Mouse (Mus musculus) embryonic facial prominence, embryonic 12.5 days (tissue): Measurements from ENCODE around the gene Gimap8. TPM values are rescaled to one million over a fixed set of nuclear protein-coding genes. Genes with fewer than 3 reads are reported as not detected.

Source experiments
- ATAC-seq: fragments of 200-750 bp; cut with Nextera tagmentation; 2 replicates; pipeline ENCODE4 v1.8.0; 2017; ENCODE audit not compliant: insufficient number of reproducible peaks, insufficient read depth, low FRiP score, low TSS enrichment
- H3K27ac ChIP-seq: fragments of 300-500 bp; sonication (generic); 2 replicates; pipeline ENCODE4 v1.5.1; 2016; ENCODE audit warnings: mild to moderate bottlenecking
- H3K27me3 ChIP-seq: fragments of 300-500 bp; sonication (generic); 2 replicates; pipeline ENCODE4 v1.6.1; 2016; ENCODE audit warnings: mild to moderate bottlenecking, moderate library complexity
- H3K36me3 ChIP-seq: fragments of 300-500 bp; sonication (generic); 2 replicates; pipeline ENCODE4 v1.6.1; 2016; ENCODE audit warnings: mild to moderate bottlenecking
- H3K4me1 ChIP-seq: fragments of 300-500 bp; sonication (generic); 2 replicates; pipeline ENCODE4 v1.6.1; 2016
- H3K4me2 ChIP-seq: fragments of 300-500 bp; sonication (generic); replicated peaks from 2 replicates; pipeline ENCODE4 v1.6.1; 2016; ENCODE audit warnings: mild to moderate bottlenecking, moderate library complexity
- H3K4me3 ChIP-seq: fragments of 300-500 bp; sonication (generic); 2 replicates; pipeline ENCODE4 v1.5.1; 2016; ENCODE audit warnings: mild to moderate bottlenecking
- H3K9ac ChIP-seq: fragments of 300-500 bp; sonication (generic); 2 replicates; pipeline ENCODE4 v1.6.1; 2016; ENCODE audit warnings: mild to moderate bottlenecking, moderate library complexity
- H3K9me3 ChIP-seq: fragments of 300-500 bp; sonication (generic); 2 replicates; pipeline ENCODE4 v1.6.1; 2016; ENCODE audit warnings: mild to moderate bottlenecking, moderate library complexity
- WGBS: fragments of 180-500 bp; shearing (Covaris S2); methylation state at CpG from one replicate; pipeline ENCODE4 v1.1.7; 2016; 5-methylcytosine and 5-hydroxymethylcytosine counted together
- polyA plus RNA-seq: library from polyadenylated mRNA; unstranded; fragments of >200 nt; fragmentation: Nextera tagmentation; extraction: Ambion mirVana; gene quantifications from 2 replicates; pipeline ENCODE4 v1.2.1, GENCODE M21; 2016

Gene Gimap8
- polyA plus RNA-seq, 1 experiment from 2014 or later: 0.74 TPM

DNA sequence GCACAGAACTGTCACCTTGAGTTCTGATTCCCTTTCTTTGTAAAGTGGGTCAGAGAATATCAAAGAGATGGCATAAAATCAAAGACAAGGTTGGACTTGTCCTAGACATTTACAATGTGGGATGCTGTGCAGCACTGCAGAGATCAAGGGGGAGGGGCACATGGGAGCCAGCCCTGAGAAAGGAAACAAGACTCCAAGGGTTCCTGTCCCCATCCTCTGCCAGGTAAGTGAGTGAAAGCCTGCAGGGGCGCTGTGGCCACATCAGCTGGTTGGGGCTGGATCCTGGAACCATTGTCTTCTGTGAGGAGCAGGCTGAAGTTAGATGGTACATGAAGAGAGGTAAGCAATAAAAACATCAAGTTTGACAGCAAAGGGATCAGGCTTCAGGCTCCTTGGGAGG is 23.6 kb upstream of the Gimap8 start:
- Histone ChIP-seq H3K4me2 (no peak overlapping the region), H3K27me3 (peaks cover 29% of the 10 kb centered on the region), H3K4me3 (no peak overlapping the region), H3K9ac (no peak overlapping the region), H3K36me3 (peaks cover 29% of the 10 kb centered on the region), H3K9me3 (no peaks in the 10 kb centered on the region), H3K4me1 (peaks cover 5% of the 10 kb centered on the region; the same call in 1 of the 2 replicates), H3K27ac (no peak overlapping the region)
- no peak for ATAC-seq
- WGBS: 10% methylated on average over 1 of the region's 1 CpGs

DNA sequence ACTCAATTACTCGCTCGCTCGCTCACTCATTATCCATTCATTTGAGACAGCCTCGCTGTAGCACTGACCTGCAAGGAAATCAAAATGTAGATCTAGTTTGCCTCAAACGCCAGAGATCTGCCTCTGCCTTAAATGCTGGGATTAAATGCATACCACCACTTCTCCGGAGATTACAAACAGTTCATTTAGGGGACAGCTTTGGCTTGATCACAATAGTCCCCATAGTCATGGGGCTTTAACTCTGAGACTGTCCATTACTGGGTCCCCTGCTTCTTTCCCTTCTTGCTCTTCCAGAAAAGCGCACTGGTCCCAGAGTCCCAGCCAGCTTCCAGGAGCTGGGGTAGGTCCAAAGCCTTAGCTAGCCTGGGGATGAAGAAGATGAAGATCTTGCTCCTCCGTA is 20.6 kb upstream of the Gimap8 start, which contains the start of gene AI854703:
AI854703 (plus strand) TSS at position 301 of the 400 bp plus-strand sequence.
- Histone ChIP-seq H3K27me3 (peaks cover 49% of the 10 kb centered on the region), H3K9me3 (no peaks in the 10 kb centered on the region), H3K36me3 (peaks cover 6% of the 10 kb centered on the region; the same call in 1 of the 2 replicates), H3K27ac (no peak within 1 kb of the TSS), H3K9ac (peak within 1 kb of the TSS; percentile 12), H3K4me1 (peaks cover 15% of the 10 kb centered on the region; the same call in 1 of the 2 replicates), H3K4me2 (peak within 1 kb of the TSS; percentile 87), H3K4me3 (peak within 1 kb of the TSS; percentile 50)
- ATAC-seq: no peak
- 23% methylated on average over 8 of the region's 8 CpGs for WGBS

DNA sequence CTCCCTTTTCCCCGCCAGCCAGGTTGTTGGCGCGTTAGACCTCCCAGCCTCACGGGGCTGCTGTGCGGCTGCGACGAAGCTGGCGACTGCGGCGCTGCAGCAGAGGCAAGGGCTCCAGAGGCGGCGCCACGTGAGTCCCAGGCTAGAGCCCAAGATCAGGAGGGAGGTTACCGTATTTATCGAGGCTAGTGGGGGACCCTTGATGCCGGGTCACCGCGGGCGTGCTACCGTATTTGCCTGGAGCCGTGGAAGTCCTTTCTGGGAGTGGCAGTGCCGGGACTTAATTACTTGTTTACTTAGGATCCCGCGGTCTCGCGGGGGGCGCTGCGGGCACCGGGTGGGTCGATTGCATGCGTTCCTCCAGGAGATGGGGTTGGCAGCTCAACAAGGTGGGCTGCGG is 20.1 kb upstream of the Gimap8 start:
- peaks cover 49% of the 10 kb centered on the region for H3K27me3 ChIP-seq
- H3K9me3 ChIP-seq: no peaks in the 10 kb centered on the region
- peak overlapping the region; percentile 87 for H3K4me2 ChIP-seq
- peak overlapping the region; percentile 12; the same call in 1 of the 2 replicates for H3K9ac ChIP-seq
- WGBS: under 1% methylated on average over 31 of the region's 32 CpGs
- no peak for ATAC-seq
- peaks cover 15% of the 10 kb centered on the region; the same call in 1 of the 2 replicates for H3K4me1 ChIP-seq
- H3K4me3 ChIP-seq: peak overlapping the region; percentile 50
- H3K36me3 ChIP-seq: peaks cover 1% of the 10 kb centered on the region; the same call in 1 of the 2 replicates
- H3K27ac ChIP-seq: no peak overlapping the region

GRCm38 (mm10) chr6:48627511-48627924 is 19.5 kb upstream of the Gimap8 start:
- peak overlapping the region; percentile 12 for H3K9ac ChIP-seq
- peak overlapping the region; percentile 87 for H3K4me2 ChIP-seq
- no peak overlapping the region for H3K27ac ChIP-seq
- H3K4me1 ChIP-seq: peaks cover 15% of the 10 kb centered on the region; the same call in 1 of the 2 replicates
- no peaks in the 10 kb centered on the region for H3K36me3 ChIP-seq
- peak overlapping the region; percentile 50 for H3K4me3 ChIP-seq
- 3% methylated on average over 7 of the region's 7 CpGs for WGBS
- ATAC-seq: no peak
- no peaks in the 10 kb centered on the region for H3K9me3 ChIP-seq
- peaks cover 49% of the 10 kb centered on the region for H3K27me3 ChIP-seq

- 81% methylated on average over 3 of the region's 3 CpGs for WGBS
Observed at GRCm38 (mm10) chr6:48628377-48628776, 18.7 kb upstream of the Gimap8 start.

DNA sequence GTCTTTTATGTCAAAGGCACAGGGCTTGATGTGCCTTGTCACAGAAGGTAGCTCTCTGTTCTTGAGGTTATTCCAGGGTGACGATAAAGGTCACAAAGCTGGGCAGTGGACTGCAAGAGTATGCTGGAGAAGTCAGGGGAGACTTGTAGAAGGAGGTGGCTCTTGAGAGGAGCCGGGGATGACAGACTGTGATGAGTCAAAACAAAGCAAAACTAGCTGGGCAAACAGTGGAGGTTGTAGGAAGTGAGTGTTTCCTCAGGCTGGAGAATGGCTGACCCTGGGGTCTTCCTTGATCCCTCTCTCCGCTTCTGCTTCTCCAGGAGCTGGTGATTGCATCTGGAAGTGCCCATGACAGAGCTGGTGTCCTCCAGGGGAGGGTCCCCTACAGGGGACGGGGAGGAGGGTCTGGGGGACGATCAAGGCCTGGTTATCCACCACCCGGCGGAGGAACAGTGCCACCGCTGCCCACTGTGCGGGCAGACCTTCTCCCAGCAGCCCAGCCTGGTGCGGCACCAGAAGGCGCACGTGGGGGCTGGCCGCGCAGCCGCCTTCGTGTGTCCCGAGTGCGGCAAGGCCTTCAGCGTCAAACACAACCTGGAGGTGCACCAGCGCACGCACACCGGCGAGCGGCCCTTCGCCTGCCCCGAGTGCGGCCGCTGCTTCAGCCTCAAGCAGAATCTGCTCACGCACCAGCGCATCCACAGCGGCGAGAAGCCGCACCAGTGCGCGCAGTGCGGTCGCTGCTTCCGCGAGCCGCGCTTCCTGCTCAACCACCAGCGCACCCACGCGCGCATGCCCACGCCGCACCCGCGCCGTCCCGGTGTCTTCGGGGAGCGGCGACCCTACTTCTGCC is 18.0 kb upstream of the Gimap8 start:
- WGBS: 7% methylated on average over 54 of the region's 54 CpGs
- ATAC-seq: no peak
- Histone ChIP-seq H3K27ac (no peak overlapping the region), H3K4me2 (peak overlapping the region; percentile 86), H3K36me3 (no peaks in the 10 kb centered on the region), H3K27me3 (peaks cover 49% of the 10 kb centered on the region), H3K4me3 (peak overlapping the region; percentile 46), H3K9ac (peak overlapping the region; percentile 53), H3K4me1 (peaks cover 15% of the 10 kb centered on the region; the same call in 1 of the 2 replicates), H3K9me3 (no peaks in the 10 kb centered on the region)

More at GRCm38 (mm10) chr6:48628377-48628776, 18.7 kb upstream of the Gimap8 start:
- H3K27me3 ChIP-seq: peaks cover 49% of the 10 kb centered on the region
- no peaks in the 10 kb centered on the region for H3K9me3 ChIP-seq
- H3K4me2 ChIP-seq: 0 out of 2 replicates have a peak overlapping the region, but pooled peaks have one; percentile 86
- peaks cover 15% of the 10 kb centered on the region; the same call in 1 of the 2 replicates for H3K4me1 ChIP-seq
- no peaks in the 10 kb centered on the region for H3K36me3 ChIP-seq
- H3K27ac ChIP-seq: no peak overlapping the region
- no peak overlapping the region for H3K4me3 ChIP-seq
- no peak overlapping the region for H3K9ac ChIP-seq
- no peak for ATAC-seq

- H3K4me3 ChIP-seq: peak overlapping the region; percentile 46
- H3K4me1 ChIP-seq: peaks cover 15% of the 10 kb centered on the region; the same call in 1 of the 2 replicates
- peaks cover 49% of the 10 kb centered on the region for H3K27me3 ChIP-seq
- no peak overlapping the region for H3K27ac ChIP-seq
- peak overlapping the region; percentile 86 for H3K4me2 ChIP-seq
- no peak for ATAC-seq
- H3K9me3 ChIP-seq: no peaks in the 10 kb centered on the region
- 18% methylated on average over 13 of the region's 13 CpGs for WGBS
- no peaks in the 10 kb centered on the region for H3K36me3 ChIP-seq
- peak overlapping the region; percentile 53 for H3K9ac ChIP-seq
Observed at GRCm38 (mm10) chr6:48629661-48630034, 17.4 kb upstream of the Gimap8 start.

DNA sequence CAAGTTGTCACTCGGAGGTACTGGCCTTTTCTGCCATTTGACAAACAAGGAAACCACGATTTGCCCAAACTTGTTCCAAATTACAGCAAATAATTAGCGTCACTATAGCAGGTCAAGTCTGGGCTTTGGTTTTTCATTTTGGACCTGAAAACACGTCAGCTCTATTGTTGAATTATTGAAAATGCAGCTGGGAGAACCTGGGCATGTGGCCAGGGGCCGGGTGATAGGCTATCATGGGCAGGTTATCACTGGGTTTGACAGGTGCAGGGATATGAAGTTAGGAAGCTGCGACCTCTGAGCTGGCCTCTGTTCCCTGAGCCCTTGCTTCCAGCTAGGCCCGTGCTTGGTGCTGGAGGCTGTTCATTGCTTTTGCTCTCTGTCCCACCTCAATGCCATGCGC is 16.2 kb upstream of the Gimap8 start:
- Histone ChIP-seq H3K4me1 (peaks cover 15% of the 10 kb centered on the region; the same call in 1 of the 2 replicates), H3K27me3 (peaks cover 43% of the 10 kb centered on the region)

GRCm38 (mm10) chr6:48635105-48635504 is 11.9 kb upstream of the Gimap8 start:
- H3K4me3 ChIP-seq: no peak overlapping the region
- ATAC-seq: no peak

More for the DNA sequence above, 16.2 kb upstream of the Gimap8 start:
- ATAC-seq: no peak
- no peak overlapping the region for H3K4me3 ChIP-seq
- H3K27ac ChIP-seq: no peak overlapping the region
- WGBS: 84% methylated on average over 8 of the region's 8 CpGs
- no peaks in the 10 kb centered on the region for H3K36me3 ChIP-seq
- H3K9me3 ChIP-seq: no peaks in the 10 kb centered on the region
- no peak overlapping the region for H3K4me2 ChIP-seq
- H3K9ac ChIP-seq: no peak overlapping the region

GRCm38 (mm10) chr6:48636515-48636914 is 10.5 kb upstream of the Gimap8 start:
- no peak overlapping the region for H3K9ac ChIP-seq
- no peaks in the 10 kb centered on the region for H3K27me3 ChIP-seq
- 32% methylated on average over 6 of the region's 6 CpGs for WGBS

More at GRCm38 (mm10) chr6:48635105-48635504, 11.9 kb upstream of the Gimap8 start:
- H3K27me3 ChIP-seq: peaks cover 3% of the 10 kb centered on the region; the same call in 1 of the 2 replicates
- H3K27ac ChIP-seq: no peak overlapping the region
- H3K4me1 ChIP-seq: no peaks in the 10 kb centered on the region
- no peak overlapping the region for H3K4me2 ChIP-seq
- no peaks in the 10 kb centered on the region for H3K36me3 ChIP-seq
- WGBS: 84% methylated on average over 2 of the region's 2 CpGs
- no peak overlapping the region for H3K9ac ChIP-seq
- H3K9me3 ChIP-seq: no peaks in the 10 kb centered on the region

DNA sequence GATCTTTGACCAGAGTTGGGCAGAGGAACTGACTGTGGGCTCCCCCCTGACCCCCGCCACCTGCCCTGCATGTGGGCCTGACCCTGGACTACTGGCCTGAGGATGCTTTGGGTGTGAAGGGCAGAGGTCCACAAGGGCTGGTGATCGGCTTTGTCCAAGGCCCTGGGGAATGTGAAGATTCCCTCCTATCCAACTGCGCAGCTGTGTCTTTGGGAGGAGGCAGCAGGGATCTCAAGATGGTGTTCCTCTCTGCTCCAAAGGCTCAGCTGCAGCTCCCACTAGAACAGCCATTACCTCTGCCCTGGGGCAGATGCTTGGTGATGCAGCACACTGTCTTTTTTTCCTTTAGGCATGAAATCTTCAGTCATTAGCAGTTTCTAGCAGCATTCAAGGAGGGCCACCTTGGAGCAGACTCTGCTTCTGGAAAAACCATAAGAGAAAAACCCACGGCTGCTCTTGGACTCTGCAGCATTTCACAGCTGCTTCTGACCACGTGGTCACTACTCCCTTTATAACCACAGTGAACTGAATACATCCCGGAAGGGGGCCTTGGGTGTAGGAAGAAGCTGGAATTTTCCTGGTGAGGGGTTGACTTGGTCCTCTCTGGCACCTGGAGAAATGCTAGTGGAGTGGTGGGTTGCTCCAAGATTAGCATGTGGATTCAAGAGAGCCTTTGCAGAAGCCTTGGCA is 9.1 kb upstream of the Gimap8 start:
- Histone ChIP-seq H3K4me3 (no peak overlapping the region), H3K27ac (no peak overlapping the region), H3K27me3 (no peaks in the 10 kb centered on the region), H3K36me3 (no peaks in the 10 kb centered on the region), H3K9ac (no peak overlapping the region), H3K9me3 (no peaks in the 10 kb centered on the region), H3K4me2 (no peak overlapping the region), H3K4me1 (no peaks in the 10 kb centered on the region)
- ATAC-seq: no peak
- WGBS: 60% methylated on average over 6 of the region's 6 CpGs

More at GRCm38 (mm10) chr6:48636515-48636914, 10.5 kb upstream of the Gimap8 start:
- Histone ChIP-seq H3K4me3 (no peak overlapping the region), H3K4me1 (no peaks in the 10 kb centered on the region), H3K36me3 (no peaks in the 10 kb centered on the region), H3K27ac (no peak overlapping the region), H3K4me2 (no peak overlapping the region), H3K9me3 (no peaks in the 10 kb centered on the region)
- no peak for ATAC-seq
